Mouse (Mus musculus) embryonic fibroblast, embryonic 13.5 days (primary cell): ENCODE results near the gene Mab21l3. TPM values are rescaled to one million over a fixed set of nuclear protein-coding genes. Genes with fewer than 3 reads are reported as not detected.

ENCODE experiments used
- H3K27ac ChIP-seq: 2 replicates; pipeline ENCODE4 v1.5.1; 2012; ENCODE audit warnings: low read length, control low read depth, inconsistent platforms; ENCODE audit not compliant: insufficient read depth
- H3K4me1 ChIP-seq: 2 replicates; pipeline ENCODE4 v1.6.1; 2011; ENCODE audit warnings: low read length; ENCODE audit not compliant: control insufficient read depth, insufficient read depth
- H3K4me3 ChIP-seq: 2 replicates; pipeline ENCODE4 v1.5.1; 2011; ENCODE audit warnings: mild to moderate bottlenecking, control low read depth, low read length; ENCODE audit not compliant: insufficient read depth
- CTCF ChIP-seq: IDR thresholded peaks from 2 replicates; pipeline ENCODE4 v1.5.1; 2011; ENCODE audit warnings: mild to moderate bottlenecking, control low read depth, low read length, moderate library complexity, borderline replicate concordance; ENCODE audit not compliant: insufficient read depth
- POLR2A ChIP-seq: IDR thresholded peaks from 2 replicates; pipeline ENCODE4 v1.6.1; 2011; ENCODE audit warnings: low read depth, mild to moderate bottlenecking, control low read depth, low read length, moderate library complexity
- polyA plus RNA-seq: library from polyadenylated mRNA; stranded (reverse); fragments of >200 nt; gene quantifications from 2 replicates; pipeline ENCODE4 v1.2.4, GENCODE M21; 2011; ENCODE audit warnings: low read depth; ENCODE audit not compliant: missing spikeins, insufficient read length

The Mab21l3 gene
- polyA plus RNA-seq, 1 experiment: 2.5 TPM

- Histone ChIP-seq H3K4me3 (no peak overlapping the region), H3K27ac (no peak overlapping the region), H3K4me1 (peaks cover 4% of the 10 kb centered on the region; the same call in 1 of the 2 replicates)
- TF ChIP-seq POLR2A: no peak
- no peak for TF ChIP-seq CTCF
Measured at GRCm38 (mm10) chr3:101805562-101806004, 43.2 kb downstream of the Mab21l3 start.

- no peak for TF ChIP-seq CTCF
- TF ChIP-seq POLR2A: no peak
- peaks cover 4% of the 10 kb centered on the region; the same call in 1 of the 2 replicates for H3K4me1 ChIP-seq
- no peak overlapping the region for H3K4me3 ChIP-seq
- no peak overlapping the region for H3K27ac ChIP-seq
Measured at GRCm38 (mm10) chr3:101804971-101805561, 43.7 kb downstream of the Mab21l3 start.

DNA sequence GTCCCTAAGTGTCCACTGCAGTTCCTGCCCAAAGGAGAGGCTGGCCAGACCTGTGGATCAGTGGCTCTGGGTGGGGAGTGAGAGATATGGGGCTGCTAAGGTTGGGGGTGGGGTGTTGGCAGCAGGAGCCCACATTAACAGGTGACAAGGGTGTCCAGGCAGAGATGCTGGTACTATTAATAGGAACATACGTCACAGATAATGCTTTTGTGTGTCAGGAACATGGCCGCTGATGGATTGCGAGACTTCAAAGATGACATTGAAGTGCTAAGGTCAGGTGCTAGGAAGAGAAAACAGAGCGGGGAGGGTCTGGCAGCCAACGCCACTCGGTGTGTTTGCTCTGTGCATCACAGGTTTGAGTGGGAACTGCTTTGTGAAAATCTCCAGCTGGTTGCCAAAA is 44.4 kb downstream of the Mab21l3 start:
- Histone ChIP-seq H3K4me1 (peaks cover 4% of the 10 kb centered on the region; the same call in 1 of the 2 replicates), H3K27ac (no peak overlapping the region), H3K4me3 (no peak overlapping the region)
- TF ChIP-seq CTCF (no peak), POLR2A (no peak)

- no peak for TF ChIP-seq POLR2A
- TF ChIP-seq CTCF: no peak
- H3K4me3 ChIP-seq: no peak overlapping the region
- H3K27ac ChIP-seq: no peak overlapping the region
- H3K4me1 ChIP-seq: peaks cover 4% of the 10 kb centered on the region; the same call in 1 of the 2 replicates
Measured at GRCm38 (mm10) chr3:101803764-101804163, 45.0 kb downstream of the Mab21l3 start.

DNA sequence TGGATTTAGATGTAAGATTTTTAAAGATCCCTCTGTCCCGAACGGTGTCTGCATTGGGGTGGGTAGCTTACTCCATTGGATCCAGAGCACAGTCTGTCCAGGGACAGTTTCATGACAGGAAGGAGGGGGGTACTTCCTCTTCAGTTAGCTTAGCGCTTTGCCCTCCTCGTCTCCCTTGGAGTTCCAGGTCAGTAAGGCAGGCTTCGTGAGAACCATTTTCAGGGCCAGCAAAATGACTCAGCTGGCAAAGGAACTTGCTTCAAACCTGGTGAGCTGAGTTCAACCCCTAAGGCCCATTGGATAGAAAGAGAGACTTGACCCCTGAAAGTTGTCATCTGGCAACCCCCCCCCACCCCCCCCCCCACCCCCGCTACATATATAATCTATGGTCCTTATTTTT is 46.0 kb downstream of the Mab21l3 start:
- TF ChIP-seq CTCF: no peak
- TF ChIP-seq POLR2A: no peak
- no peak overlapping the region for H3K4me3 ChIP-seq
- no peak overlapping the region for H3K27ac ChIP-seq
- peaks cover 4% of the 10 kb centered on the region; the same call in 1 of the 2 replicates for H3K4me1 ChIP-seq

- no peaks in the 10 kb centered on the region for H3K4me1 ChIP-seq
- H3K27ac ChIP-seq: no peak overlapping the region
- H3K4me3 ChIP-seq: no peak overlapping the region
- TF ChIP-seq CTCF (no peak), POLR2A (no peak)
Measured at GRCm38 (mm10) chr3:101800596-101801018, 48.2 kb downstream of the Mab21l3 start.

DNA sequence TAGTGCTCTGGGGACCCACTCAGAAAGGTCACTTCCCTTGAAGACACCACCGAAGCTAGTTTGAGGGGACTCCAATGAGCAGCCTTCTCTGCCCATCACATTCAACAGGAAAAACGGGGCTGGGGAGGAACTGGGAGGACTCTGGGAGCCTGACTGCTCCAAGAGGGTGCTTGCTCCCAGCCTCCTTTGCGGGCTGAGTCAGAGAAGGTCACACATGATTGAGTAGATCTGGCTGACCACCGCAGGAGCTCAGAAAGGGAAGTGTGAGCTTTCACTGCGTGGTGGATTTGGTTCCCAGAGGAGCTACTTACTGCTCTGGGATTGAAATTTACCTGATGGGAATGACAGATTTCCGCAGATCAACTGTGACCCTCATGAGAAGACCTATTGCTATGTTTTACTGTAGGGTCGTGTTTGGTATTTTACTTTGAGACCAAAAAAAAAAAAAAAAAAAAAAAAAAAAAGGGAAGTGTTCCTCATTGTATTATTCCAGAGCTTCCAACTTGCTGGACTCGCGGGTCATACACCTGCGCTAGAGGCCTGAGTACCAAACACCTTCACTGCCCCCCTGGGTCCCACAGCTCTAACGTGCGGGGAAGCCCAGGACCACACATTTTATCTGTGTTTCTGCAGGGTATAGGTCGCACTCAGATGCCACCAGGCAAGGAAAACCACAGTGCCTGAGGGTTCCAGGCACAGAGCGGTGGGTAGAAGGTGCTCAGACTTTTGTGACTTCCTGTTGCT is 48.7 kb downstream of the Mab21l3 start:
- Histone ChIP-seq H3K4me1 (no peaks in the 10 kb centered on the region), H3K27ac (no peak overlapping the region), H3K4me3 (no peak overlapping the region)
- TF ChIP-seq CTCF (no peak), POLR2A (no peak)

DNA sequence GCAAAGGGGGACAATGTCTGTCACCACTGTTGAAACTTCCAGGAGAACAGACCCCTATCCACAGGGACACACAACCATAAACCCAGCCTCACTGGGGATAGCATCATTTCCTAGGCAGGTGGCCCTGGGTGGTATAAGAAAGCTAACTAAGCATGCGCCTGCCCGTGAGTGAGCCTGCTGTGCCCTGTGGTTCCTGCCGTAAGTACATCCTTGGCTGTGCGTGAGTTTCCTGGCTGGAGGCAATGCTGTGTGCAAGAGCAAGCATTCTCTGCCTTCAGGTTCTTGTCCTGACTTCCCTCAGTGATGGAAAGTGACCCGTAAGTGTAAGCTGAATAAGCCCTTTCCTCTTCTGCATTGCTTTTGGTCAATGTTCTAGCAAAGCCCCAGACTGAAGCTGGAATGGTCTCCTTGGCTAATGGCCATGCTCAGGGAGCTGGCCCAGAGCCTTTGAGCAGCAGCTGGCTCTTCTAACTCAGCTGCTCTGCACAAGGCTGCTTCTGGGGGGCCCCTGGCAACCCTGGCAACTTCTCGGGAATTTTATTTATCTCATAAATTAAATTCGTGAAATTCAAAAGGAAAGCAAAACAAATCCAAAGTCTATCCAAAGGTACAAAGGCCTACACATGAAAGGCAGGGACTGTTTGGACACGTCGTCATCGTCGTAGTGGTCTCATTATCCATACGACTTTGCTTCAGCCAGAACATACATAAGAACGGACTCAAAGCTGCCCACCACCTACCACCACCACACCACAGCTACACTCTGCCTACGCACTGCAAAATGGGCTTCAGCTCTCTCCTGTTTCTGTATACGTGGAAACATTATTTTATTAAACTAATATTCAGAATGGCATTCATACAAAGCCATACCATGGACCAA is 50.7 kb downstream of the Mab21l3 start:
- TF ChIP-seq POLR2A: no peak
- no peak for TF ChIP-seq CTCF
- no peak overlapping the region for H3K27ac ChIP-seq

GRCm38 (mm10) chr3:101796212-101796611 is 52.5 kb downstream of the Mab21l3 start:
- Histone ChIP-seq H3K27ac (no peak overlapping the region), H3K4me1 (no peaks in the 10 kb centered on the region)

More for the DNA sequence above, 50.7 kb downstream of the Mab21l3 start:
- no peak overlapping the region for H3K4me3 ChIP-seq
- no peaks in the 10 kb centered on the region for H3K4me1 ChIP-seq

More at GRCm38 (mm10) chr3:101796212-101796611, 52.5 kb downstream of the Mab21l3 start:
- H3K4me3 ChIP-seq: no peak overlapping the region
- TF ChIP-seq CTCF: no peak
